Mouse (Mus musculus) stomach, postnatal 0 days (tissue): ENCODE measurements around the gene Mzt1. TPM values are rescaled to one million over a fixed set of nuclear protein-coding genes. Genes with fewer than 3 reads are reported as not detected.

ENCODE experiments used
- ATAC-seq: fragments of 200-750 bp; cut with Nextera tagmentation; 2 replicates; pipeline ENCODE4 v1.8.0; 2017; ENCODE audit not compliant: low FRiP score, low TSS enrichment
- DNase-seq: peaks from one replicate; pipeline ENCODE4 v3.0.0-alpha.2; 2016; ENCODE audit warnings: low spot score
- H3K27ac ChIP-seq: fragments of 300-500 bp; sonication (generic); replicated peaks from 2 replicates; pipeline ENCODE4 v1.5.1; 2014; ENCODE audit warnings: mild to moderate bottlenecking, control low read depth
- H3K27me3 ChIP-seq: fragments of 300-500 bp; sonication (generic); 2 replicates; pipeline ENCODE4 v1.6.1; 2014; ENCODE audit warnings: low read length; ENCODE audit not compliant: control insufficient read depth, insufficient read depth
- H3K36me3 ChIP-seq: fragments of 300-500 bp; sonication (generic); 2 replicates; pipeline ENCODE4 v1.6.1; 2014; ENCODE audit warnings: low read length, mixed read lengths; ENCODE audit not compliant: control insufficient read depth, insufficient read depth
- H3K4me1 ChIP-seq: fragments of 300-500 bp; sonication (generic); replicated peaks from 2 replicates; pipeline ENCODE4 v1.6.1; 2014; ENCODE audit warnings: antibody characterized with exemption; ENCODE audit not compliant: control insufficient read depth, insufficient read depth
- H3K4me2 ChIP-seq: fragments of 300-500 bp; sonication (generic); replicated peaks from 2 replicates; pipeline ENCODE4 v1.6.1; 2014; ENCODE audit warnings: low read depth, mild to moderate bottlenecking, control low read depth, moderate library complexity
- H3K4me3 ChIP-seq: fragments of 300-500 bp; sonication (generic); 2 replicates; pipeline ENCODE4 v1.5.1; 2014; ENCODE audit warnings: low read depth, low read length, control low read depth
- H3K9ac ChIP-seq: fragments of 300-500 bp; sonication (generic); 2 replicates; pipeline ENCODE4 v1.6.1; 2014; ENCODE audit warnings: mild to moderate bottlenecking, low read length, control low read depth, mixed read lengths
- H3K9me3 ChIP-seq: fragments of 300-500 bp; sonication (generic); 2 replicates; pipeline ENCODE4 v1.6.1; 2016; ENCODE audit warnings: low read length; ENCODE audit not compliant: control insufficient read depth
- CTCF ChIP-seq: IDR thresholded peaks from 2 replicates; pipeline ENCODE4 v1.5.1; 2016; ENCODE audit warnings: antibody characterized with exemption, low read depth, mild to moderate bottlenecking, moderate library complexity
- EP300 ChIP-seq: optimal IDR thresholded peaks from 2 replicates; pipeline ENCODE3; 2016; ENCODE audit warnings: antibody characterized with exemption
- WGBS: fragments of 180-500 bp; shearing (Covaris S2); extraction: QIAGEN DNeasy Blood & Tissue Kit; methylation state at CpG from one replicate; pipeline ENCODE4 v1.1.7; 2014; 5-methylcytosine and 5-hydroxymethylcytosine counted together
- polyA plus RNA-seq: library from polyadenylated mRNA; unstranded; fragments of >200 nt; fragmentation: Nextera tagmentation; extraction: Ambion mirVana; gene quantifications from 2 replicates; pipeline ENCODE4 v1.2.1, GENCODE M21; 2015

Gene Mzt1
- polyA plus RNA-seq, 1 experiment from 2014 or later: 55.8 TPM

DNA sequence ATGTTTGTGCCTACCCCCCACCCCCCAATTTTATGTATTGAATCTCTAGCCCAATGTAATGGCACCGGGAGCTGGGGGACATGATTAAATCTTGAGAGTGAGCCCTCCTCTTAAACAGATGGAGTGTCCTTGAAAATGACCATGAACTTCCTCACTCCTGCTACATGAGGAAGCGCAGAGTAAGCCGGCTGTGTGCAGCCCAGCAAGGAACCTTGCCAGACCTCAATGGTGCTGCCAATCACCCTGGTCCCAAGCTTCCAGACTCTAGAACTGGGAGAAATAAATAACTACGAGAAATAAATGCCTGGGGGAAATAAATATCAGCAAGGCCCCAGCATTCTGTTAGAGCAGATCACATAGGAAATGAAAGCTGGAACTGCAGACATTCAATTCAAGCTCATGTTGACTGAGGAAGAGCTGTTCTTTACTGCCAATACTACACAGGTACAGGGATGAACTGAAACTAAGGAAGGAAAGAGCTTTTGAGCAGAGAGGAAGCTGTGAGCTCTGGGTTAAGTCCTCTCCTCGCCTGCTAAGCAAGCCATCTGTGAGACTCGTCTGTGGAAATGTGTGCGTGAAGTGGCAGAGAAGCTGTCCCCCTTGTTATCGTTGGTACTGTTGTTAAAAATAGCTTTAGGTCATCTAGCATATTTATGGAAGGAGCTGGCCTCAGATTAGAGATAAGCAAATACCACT, 35.6 kb downstream of the Mzt1 start:
- Histone ChIP-seq H3K4me3 (no peak overlapping the region), H3K9ac (no peak overlapping the region), H3K4me1 (no peaks in the 10 kb centered on the region), H3K27ac (no peak overlapping the region), H3K4me2 (no peak overlapping the region), H3K36me3 (no peaks in the 10 kb centered on the region), H3K9me3 (no peaks in the 10 kb centered on the region), H3K27me3 (no peaks in the 10 kb centered on the region)
- 47% methylated on average over 8 of the region's 8 CpGs for WGBS
- DNase-seq (no peak), ATAC-seq (no peak)
- no peak for TF ChIP-seq CTCF
- no peak for TF ChIP-seq EP300

DNA sequence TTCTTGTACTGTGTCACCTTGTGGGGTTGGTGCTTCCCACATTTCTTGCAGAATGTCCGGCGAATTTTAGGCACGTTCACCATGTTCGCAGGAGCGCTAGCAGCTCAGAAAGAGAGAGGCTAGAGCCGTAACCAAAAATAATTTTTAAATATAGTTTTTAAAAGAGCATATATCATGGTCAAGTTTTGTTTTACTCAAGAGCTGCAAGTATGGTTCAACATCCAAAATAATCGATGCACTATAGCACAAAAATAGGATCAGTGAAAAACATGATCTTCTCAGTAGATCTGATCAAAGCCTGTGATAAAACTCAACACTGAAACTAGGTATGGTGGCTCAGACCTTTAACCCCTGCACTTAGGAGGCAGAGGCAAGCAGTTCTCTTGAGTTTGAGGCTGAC, 51.7 kb downstream of the Mzt1 start, which contains the start of gene Rpl36a-ps1:
TSS of gene Rpl36a-ps1 (minus strand) at position 101 of the 400 bp plus-strand sequence.
- 91% methylated on average over 7 of the region's 7 CpGs for WGBS
- no peaks in the 10 kb centered on the region for H3K27me3 ChIP-seq
- no peaks in the 10 kb centered on the region for H3K4me1 ChIP-seq
- DNase-seq: no peak
- TF ChIP-seq CTCF: no peak
- TF ChIP-seq EP300: no peak
- no peak within 1 kb of the TSS for H3K9ac ChIP-seq
- ATAC-seq: no peak
- H3K27ac ChIP-seq: no peak within 1 kb of the TSS
- H3K4me2 ChIP-seq: no peak within 1 kb of the TSS
- no peaks in the 10 kb centered on the region for H3K36me3 ChIP-seq
- no peak within 1 kb of the TSS for H3K4me3 ChIP-seq
- no peaks in the 10 kb centered on the region for H3K9me3 ChIP-seq

DNA sequence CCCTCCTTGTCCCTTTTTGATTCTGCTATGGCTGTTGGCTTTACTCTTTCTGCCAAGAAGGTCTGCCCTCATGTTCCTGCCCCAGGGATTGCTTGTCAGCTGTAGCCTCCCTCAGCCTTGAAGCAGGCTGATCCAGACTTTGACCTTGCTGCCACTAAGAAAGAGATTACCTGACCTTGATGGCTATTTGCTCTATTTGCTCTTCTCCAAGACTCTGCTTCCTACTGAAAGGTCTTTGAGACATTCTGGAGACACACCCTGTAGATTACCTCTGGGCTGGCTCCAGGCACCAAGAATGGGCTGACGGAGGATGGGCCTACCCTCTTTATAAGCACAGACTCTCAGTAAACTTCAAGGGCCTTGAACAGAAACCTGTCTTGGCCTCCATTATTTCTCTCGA, 53.5 kb downstream of the Mzt1 start:
- DNase-seq: no peak
- H3K27ac ChIP-seq: no peak overlapping the region
- TF ChIP-seq EP300: no peak
- no peak for TF ChIP-seq CTCF
- no peak for ATAC-seq
- no peak overlapping the region for H3K4me2 ChIP-seq
- H3K4me1 ChIP-seq: no peaks in the 10 kb centered on the region
- no peaks in the 10 kb centered on the region for H3K9me3 ChIP-seq
- H3K9ac ChIP-seq: no peak overlapping the region
- H3K27me3 ChIP-seq: no peaks in the 10 kb centered on the region
- 67% methylated on average over 2 of the region's 2 CpGs for WGBS
- no peak overlapping the region for H3K4me3 ChIP-seq
- H3K36me3 ChIP-seq: no peaks in the 10 kb centered on the region

- DNase-seq: no peak
These were observed 55.3 kb downstream of the Mzt1 start for GRCm38 (mm10) chr14:98990636-98991035.

DNA sequence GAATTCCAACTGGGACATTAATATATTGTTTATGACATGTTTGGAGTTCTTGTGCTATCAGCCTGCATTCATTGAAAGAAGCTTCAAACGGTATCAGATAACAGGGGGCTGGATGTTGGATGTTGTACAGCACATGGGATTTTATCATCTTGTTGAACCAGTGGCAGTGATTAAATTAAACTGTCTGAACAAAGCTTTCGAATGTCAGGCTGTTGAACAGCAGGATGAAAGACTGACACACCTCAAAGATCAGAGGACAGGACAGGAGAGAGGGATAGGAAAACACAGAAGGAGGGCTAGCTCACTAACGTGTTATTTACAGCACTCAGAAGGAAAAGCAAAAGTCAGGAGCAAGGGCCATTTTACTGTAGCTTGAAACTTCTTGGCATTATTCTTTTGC, 56.1 kb downstream of the Mzt1 start:
- TF ChIP-seq EP300 (no peak), CTCF (no peak)
- H3K27me3 ChIP-seq: no peaks in the 10 kb centered on the region
- no peak overlapping the region for H3K9ac ChIP-seq
- no peaks in the 10 kb centered on the region for H3K4me1 ChIP-seq
- no peak overlapping the region for H3K27ac ChIP-seq
- 40% methylated on average over 3 of the region's 3 CpGs for WGBS
- H3K9me3 ChIP-seq: no peaks in the 10 kb centered on the region
- no peaks in the 10 kb centered on the region for H3K36me3 ChIP-seq
- ATAC-seq (no peak), DNase-seq (no peak)
- H3K4me3 ChIP-seq: no peak overlapping the region
- H3K4me2 ChIP-seq: no peak overlapping the region

More at GRCm38 (mm10) chr14:98990636-98991035, 55.3 kb downstream of the Mzt1 start:
- no peaks in the 10 kb centered on the region for H3K27me3 ChIP-seq
- 63% methylated on average over 3 of the region's 3 CpGs for whole genome bisulfite sequencing
- no peak overlapping the region for H3K4me3 ChIP-seq
- no peak overlapping the region for H3K4me2 ChIP-seq
- no peaks in the 10 kb centered on the region for H3K36me3 ChIP-seq
- H3K4me1 ChIP-seq: no peaks in the 10 kb centered on the region
- no peak overlapping the region for H3K27ac ChIP-seq
- ATAC-seq: no peak
- H3K9me3 ChIP-seq: no peaks in the 10 kb centered on the region
- TF ChIP-seq EP300: no peak
- TF ChIP-seq CTCF: no peak
- no peak overlapping the region for H3K9ac ChIP-seq

Other genes with a start within 250 kb of the Mzt1 start
- gene Rpl36a-ps1, start 51.8 kb downstream of the Mzt1 start, polyA plus RNA-seq: 3.2 and 3.6 TPM in 2 replicates
- gene Bora, start 88 bp upstream of the Mzt1 start, polyA plus RNA-seq: 12.4 and 13.8 TPM in 2 replicates
- 6.1 and 7.6 TPM in 2 replicates for gene Pibf1, start 53.3 kb upstream of the Mzt1 start, polyA plus RNA-seq
- gene Dis3, start 53.6 kb upstream of the Mzt1 start, polyA plus RNA-seq: 11.1 and 12.0 TPM in 2 replicates